In genomic region chr17:56757416-56758123, GRCm38 (mm10) we compare ENCODE assay signal across 8 mouse cellular contexts. TPM values are rescaled to one million over a fixed set of nuclear protein-coding genes. Genes with fewer than 3 reads are reported as not detected.
A peak's percentile ranks its signal among the peaks of the same experiment; 100 is the strongest.
DNase-seq lines count a peak whose midpoint lies in the region; ATAC-seq and TF ChIP-seq lines count a peak whose summit lies in the region.

Gene Nrtn, minus strand, starts transcription at chr17:56757530.

- peak within 1 kb of the TSS; percentile 38 for H3K4me3 ChIP-seq in hindbrain, embryonic 15.5 days
- H3K4me3 ChIP-seq in limb, embryonic 11.5 days (ENCODE audit: low read depth, low read length), result peak within 1 kb of the TSS; percentile 50
- peak within 1 kb of the TSS; percentile 38 for H3K4me3 ChIP-seq in midbrain, embryonic 11.5 days (ENCODE audit: low read depth, low read length)
- H3K4me3 ChIP-seq in spleen, adult 2 months (ENCODE audit: extremely low read depth, insufficient read depth, insufficient read length), result peak within 1 kb of the TSS; percentile 35; the same call in 1 of the 2 replicates

- DNase-seq in adrenal gland, adult 18-20 months (ENCODE audit: low spot score in 2 of 2), result peak; percentile 89 to 92
- DNase-seq in cerebellum, postnatal 36 days, result peak; percentile 30 to 44
- DNase-seq in gastrocnemius, postnatal 10 days, result peak; percentile 86
- DNase-seq in limb, embryonic 11.5 days (ENCODE audit: low spot score), result peak; percentile 91
- peak; percentile 98 for DNase-seq in midbrain, embryonic 11.5 days (ENCODE audit: low spot score, missing footprints)
- peak in 1 of 2 experiments; percentile 53 for DNase-seq in spleen, adult 2 months (ENCODE audit: low read depth in 1 of 2, low spot score in 2 of 2)

- peaks cover 23% of the 10 kb centered on the region for H3K4me1 ChIP-seq in hindbrain, embryonic 15.5 days (replicated peaks)
- peaks cover 37% of the 10 kb centered on the region; the same call in 1 of the 2 replicates for H3K4me1 ChIP-seq in limb, embryonic 11.5 days (ENCODE audit: control insufficient read depth, insufficient read depth, low read length)
- peaks cover 22% of the 10 kb centered on the region for H3K4me1 ChIP-seq in midbrain, embryonic 11.5 days (ENCODE audit: control insufficient read depth, insufficient read depth, low read length)
- H3K4me1 ChIP-seq in spleen, adult 2 months (ENCODE audit: control insufficient read depth, insufficient read depth, insufficient read length), result peaks cover 15% of the 10 kb centered on the region; the same call in 1 of the 2 replicates

- TF ChIP-seq POLR2A in spleen, adult 2 months (IDR thresholded peaks at IDR 0.05; ENCODE audit: low read depth, low read length), result no peak

- H3K4me2 ChIP-seq in hindbrain, embryonic 15.5 days, result peak within 1 kb of the TSS; percentile 75
- H3K4me2 ChIP-seq in limb, embryonic 11.5 days (ENCODE audit: low read depth, severe bottlenecking), result peak within 1 kb of the TSS; percentile 94
- peak within 1 kb of the TSS; percentile 74 for H3K4me2 ChIP-seq in midbrain, embryonic 11.5 days

- peak within 1 kb of the TSS; percentile 31; the same call in 1 of the 2 replicates for H3K9ac ChIP-seq in hindbrain, embryonic 15.5 days
- H3K9ac ChIP-seq in limb, embryonic 11.5 days (ENCODE audit: low read length), result peak within 1 kb of the TSS; percentile 58
- H3K9ac ChIP-seq in midbrain, embryonic 11.5 days (ENCODE audit: low read length), result peak within 1 kb of the TSS; percentile 60

- TF ChIP-seq CTCF in spleen, adult 2 months (IDR thresholded peaks at IDR 0.05; ENCODE audit: extremely low read depth, insufficient read depth, insufficient read length, insufficient replicate concordance), result no peak

- ATAC-seq in hindbrain, embryonic 15.5 days (ENCODE audit: low FRiP score, low read depth), result peak; percentile 13; the same call in 1 of the 2 replicates
- 0 out of 2 replicates have a peak, but pooled peaks have one; percentile 31 for ATAC-seq in limb, embryonic 11.5 days (ENCODE audit: insufficient number of reproducible peaks, low FRiP score, low TSS enrichment, low read depth)
- ATAC-seq in midbrain, embryonic 11.5 days (ENCODE audit: low FRiP score), result peak; percentile 64
- no peak for ATAC-seq in inflammation-experienced regulatory T-cells, adult 6 months

- WGBS in hindbrain, embryonic 15.5 days, result under 1% methylated on average over 44 of the region's 48 CpGs
- under 1% methylated on average over 33 of the region's 48 CpGs for WGBS in limb, embryonic 11.5 days
- under 1% methylated on average over 46 of the region's 48 CpGs for WGBS in midbrain, embryonic 11.5 days
- WGBS in spleen, adult 2 months, result 1% methylated on average over 41 of the region's 48 CpGs

- no peaks in the 10 kb centered on the region for H3K36me3 ChIP-seq in hindbrain, embryonic 15.5 days
- H3K36me3 ChIP-seq in limb, embryonic 11.5 days (ENCODE audit: control insufficient read depth, insufficient read depth, low read length), result no peaks in the 10 kb centered on the region
- no peaks in the 10 kb centered on the region for H3K36me3 ChIP-seq in midbrain, embryonic 11.5 days (ENCODE audit: control insufficient read depth, insufficient read depth, low read length)
- no peaks in the 10 kb centered on the region for H3K36me3 ChIP-seq in spleen, adult 2 months (ENCODE audit: control insufficient read depth, insufficient read depth, low read length)

- peaks cover 69% of the 10 kb centered on the region for H3K27me3 ChIP-seq in hindbrain, embryonic 15.5 days
- peaks cover 46% of the 10 kb centered on the region for H3K27me3 ChIP-seq in limb, embryonic 11.5 days (ENCODE audit: control insufficient read depth, insufficient read depth, low read length)
- H3K27me3 ChIP-seq in midbrain, embryonic 11.5 days (ENCODE audit: control insufficient read depth, insufficient read depth, low read length), result peaks cover 52% of the 10 kb centered on the region
- H3K27me3 ChIP-seq in spleen, adult 2 months (ENCODE audit: control insufficient read depth, insufficient read depth, low read length), result peaks cover 16% of the 10 kb centered on the region

- H3K27ac ChIP-seq in hindbrain, embryonic 15.5 days (replicated peaks), result no peak within 1 kb of the TSS
- 0 out of 2 replicates have a peak within 1 kb of the TSS, but pooled peaks have one; percentile 8 for H3K27ac ChIP-seq in limb, embryonic 11.5 days (replicated peaks; ENCODE audit: low read depth, low read length)
- H3K27ac ChIP-seq in midbrain, embryonic 11.5 days (ENCODE audit: low read depth, low read length), result no peak within 1 kb of the TSS
- no peak within 1 kb of the TSS for H3K27ac ChIP-seq in spleen, adult 2 months (ENCODE audit: insufficient read depth, low read length)

- H3K9me3 ChIP-seq in hindbrain, embryonic 15.5 days, result no peaks in the 10 kb centered on the region
- no peaks in the 10 kb centered on the region for H3K9me3 ChIP-seq in limb, embryonic 11.5 days (ENCODE audit: control insufficient read depth, low read length)
- H3K9me3 ChIP-seq in midbrain, embryonic 11.5 days (ENCODE audit: control insufficient read depth, low read length), result no peaks in the 10 kb centered on the region

RNA-seq across cellular contexts. Expression of gene Nrtn, which starts in this region (rescaled TPM):
- 1 to 10 TPM; 3.4 to 4.0 TPM for total RNA-seq in adrenal gland, adult 18-20 months (2021)
- total RNA-seq in gastrocnemius, postnatal 10 days (2021), result 1 to 10 TPM in 1 of 2 experiments, under 1 TPM in 1; 0.95 to 1.4 TPM
- polyA plus RNA-seq in hindbrain, embryonic 15.5 days (2015; fragmentation: Nextera tagmentation; extraction: Ambion mirVana), result 2.5 and 2.6 TPM in 2 replicates
- polyA plus RNA-seq in limb, embryonic 11.5 days (2014; fragmentation: Nextera tagmentation; extraction: Ambion mirVana), result 19.0 and 19.9 TPM in 2 replicates
- 7.4 and 9.1 TPM in 2 replicates for polyA plus RNA-seq in midbrain, embryonic 11.5 days (2014; fragmentation: Nextera tagmentation; extraction: Ambion mirVana)
- polyA plus RNA-seq in spleen, adult 2 months (2012; rRNA removed), result 1.3 and 2.4 TPM in 2 replicates
- not detected for polyA plus RNA-seq in inflammation-experienced regulatory T-cells, adult 6 months (2017; shearing (Covaris generic))
